Mouse (Mus musculus) neural tube, embryonic 14.5 days (tissue): ENCODE results near the gene Sesn1. TPM values are rescaled to one million over a fixed set of nuclear protein-coding genes. Genes with fewer than 3 reads are reported as not detected.

Source experiments
- ATAC-seq: fragments of 200-750 bp; cut with Nextera tagmentation; 2 replicates; pipeline ENCODE4 v1.8.0; 2017; ENCODE audit warnings: low read depth, mild to moderate bottlenecking, moderate TSS enrichment, moderate library complexity
- H3K27ac ChIP-seq: fragments of 300-500 bp; sonication (generic); 2 replicates; pipeline ENCODE4 v1.5.1; 2014; ENCODE audit warnings: low read depth, mild to moderate bottlenecking, control low read depth, low read length, moderate library complexity, mixed read lengths
- H3K27me3 ChIP-seq: fragments of 300-500 bp; sonication (generic); 2 replicates; pipeline ENCODE4 v1.6.1; 2014; ENCODE audit warnings: low read length; ENCODE audit not compliant: control insufficient read depth, insufficient read depth
- H3K36me3 ChIP-seq: fragments of 300-500 bp; sonication (generic); 2 replicates; pipeline ENCODE4 v1.6.1; 2014; ENCODE audit warnings: low read length, mixed read lengths; ENCODE audit not compliant: control insufficient read depth, insufficient read depth
- H3K4me1 ChIP-seq: fragments of 300-500 bp; sonication (generic); 2 replicates; pipeline ENCODE4 v1.6.1; 2014; ENCODE audit warnings: low read length; ENCODE audit not compliant: control insufficient read depth, insufficient read depth
- H3K4me2 ChIP-seq: fragments of 300-500 bp; sonication (generic); 2 replicates; pipeline ENCODE4 v1.6.1; 2014; ENCODE audit warnings: mild to moderate bottlenecking, low read depth, low read length, control low read depth
- H3K4me3 ChIP-seq: fragments of 300-500 bp; sonication (generic); 2 replicates; pipeline ENCODE4 v1.5.1; 2014; ENCODE audit warnings: low read depth, low read length, control low read depth, mixed read lengths
- H3K9ac ChIP-seq: fragments of 300-500 bp; sonication (generic); replicated peaks from 2 replicates; pipeline ENCODE4 v1.6.1; 2014; ENCODE audit warnings: low read depth, mild to moderate bottlenecking, control low read depth, low read length, mixed read lengths
- H3K9me3 ChIP-seq: fragments of 300-500 bp; sonication (generic); 2 replicates; pipeline ENCODE4 v1.6.1; 2016; ENCODE audit warnings: low read length; ENCODE audit not compliant: control insufficient read depth
- WGBS: fragments of 180-500 bp; shearing (Covaris S2); extraction: QIAGEN DNeasy Blood & Tissue Kit; methylation state at CpG from one replicate; pipeline ENCODE4 v1.1.7; 2014; 5-methylcytosine and 5-hydroxymethylcytosine counted together
- polyA plus RNA-seq: library from polyadenylated mRNA; unstranded; fragments of >200 nt; fragmentation: Nextera tagmentation; extraction: Ambion mirVana; gene quantifications from 2 replicates; pipeline ENCODE4 v1.2.1, GENCODE M21; 2014

Gene Sesn1
- polyA plus RNA-seq, 1 experiment from 2014 or later: 30.6 TPM

DNA sequence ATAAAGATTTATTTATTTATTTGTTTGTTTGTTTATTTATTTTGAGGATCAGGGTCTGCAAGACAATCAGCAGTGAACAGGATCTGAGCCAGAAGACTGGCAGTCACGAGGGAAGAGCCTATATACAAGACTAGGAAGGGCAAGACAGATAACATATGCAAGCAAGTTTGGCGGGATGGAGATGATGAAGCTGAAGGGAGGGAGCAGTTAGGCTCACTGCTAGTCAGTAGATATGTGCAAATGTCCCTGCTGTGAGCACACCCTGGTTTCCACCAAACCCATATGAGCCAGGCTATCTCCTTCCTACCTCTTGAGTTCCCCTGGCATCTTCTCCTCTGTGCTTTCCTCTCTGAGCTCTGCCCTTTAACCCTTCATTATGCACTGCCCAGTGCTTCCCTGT lies 61.8 kb downstream of the Sesn1 start:
- H3K4me1 ChIP-seq: no peaks in the 10 kb centered on the region
- no peaks in the 10 kb centered on the region for H3K9me3 ChIP-seq
- H3K4me2 ChIP-seq: no peak overlapping the region
- H3K9ac ChIP-seq: no peak overlapping the region
- H3K4me3 ChIP-seq: no peak overlapping the region
- WGBS: 81% methylated on average over 2 of the region's 2 CpGs
- no peak overlapping the region for H3K27ac ChIP-seq
- H3K27me3 ChIP-seq: no peaks in the 10 kb centered on the region
- ATAC-seq: no peak
- H3K36me3 ChIP-seq: no peaks in the 10 kb centered on the region

DNA sequence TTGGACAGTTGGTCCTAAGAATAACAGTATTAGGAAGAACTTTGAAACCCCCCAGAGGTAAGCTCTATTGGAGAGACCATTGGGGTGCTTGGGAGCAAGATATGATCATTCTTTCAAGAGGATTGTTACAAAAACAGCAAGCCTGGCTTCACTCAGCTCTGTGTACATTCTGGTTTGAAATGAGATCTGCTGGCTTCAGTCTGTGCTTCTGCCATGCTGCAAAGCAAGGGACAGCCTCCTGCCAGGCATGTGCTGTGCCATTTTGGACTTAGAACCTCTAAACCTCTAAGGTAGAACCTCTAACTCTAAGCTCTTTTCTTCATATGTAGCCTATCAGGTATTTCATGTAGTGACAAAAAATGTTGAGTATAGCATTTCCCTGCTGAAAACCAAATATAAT lies 65.9 kb downstream of the Sesn1 start:
- Histone ChIP-seq H3K27ac (no peak overlapping the region), H3K9me3 (no peaks in the 10 kb centered on the region), H3K4me2 (no peak overlapping the region), H3K36me3 (no peaks in the 10 kb centered on the region), H3K9ac (no peak overlapping the region), H3K4me3 (no peak overlapping the region), H3K4me1 (no peaks in the 10 kb centered on the region), H3K27me3 (no peaks in the 10 kb centered on the region)
- ATAC-seq: no peak

DNA sequence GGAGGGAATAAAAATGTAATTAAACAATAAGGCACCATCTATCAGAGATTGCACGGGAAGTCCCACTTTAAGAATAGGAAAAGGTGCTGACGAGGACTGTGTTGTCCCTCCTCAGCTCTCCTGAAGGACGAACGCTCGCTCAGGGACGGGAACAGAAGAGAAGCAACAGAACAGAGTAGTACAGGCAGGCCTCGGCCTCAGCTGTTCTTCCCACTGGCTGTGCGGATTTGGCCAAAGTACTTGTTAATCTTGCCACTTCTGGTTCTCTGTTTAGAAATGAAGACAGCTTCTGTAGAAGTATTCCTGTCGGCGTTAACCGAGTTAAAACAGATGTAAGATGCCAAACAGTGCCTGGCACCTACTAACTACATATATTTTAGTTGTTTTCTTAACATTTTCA lies 68.6 kb downstream of the Sesn1 start:
- Histone ChIP-seq H3K4me3 (no peak overlapping the region), H3K4me2 (no peak overlapping the region), H3K9me3 (no peaks in the 10 kb centered on the region), H3K9ac (no peak overlapping the region), H3K36me3 (no peaks in the 10 kb centered on the region), H3K27me3 (no peaks in the 10 kb centered on the region), H3K27ac (no peak overlapping the region), H3K4me1 (no peaks in the 10 kb centered on the region)
- no peak for ATAC-seq
- 91% methylated on average over 11 of the region's 11 CpGs for WGBS

DNA sequence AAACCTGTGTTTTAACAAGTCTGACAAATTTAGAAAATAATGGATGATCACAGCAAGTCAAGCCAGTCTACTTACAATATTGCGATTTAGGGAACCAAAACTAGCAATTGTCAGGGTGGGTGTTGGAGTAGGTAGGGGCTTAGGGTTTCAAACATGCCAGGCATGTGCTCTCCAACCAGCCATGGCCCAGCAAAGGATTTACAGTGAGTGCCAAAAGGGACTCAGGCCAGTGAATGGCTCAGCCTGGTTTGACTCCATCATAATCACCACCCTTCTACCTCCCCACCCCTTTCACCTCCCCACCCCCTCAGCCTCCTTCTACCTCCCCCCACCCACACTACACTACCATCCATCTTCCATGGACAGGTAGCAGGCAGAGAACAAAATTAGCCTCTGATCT lies 69.9 kb downstream of the Sesn1 start:
- Histone ChIP-seq H3K4me3 (no peak overlapping the region), H3K27me3 (no peaks in the 10 kb centered on the region), H3K36me3 (no peaks in the 10 kb centered on the region), H3K4me1 (no peaks in the 10 kb centered on the region), H3K4me2 (no peak overlapping the region), H3K9ac (no peak overlapping the region), H3K9me3 (no peaks in the 10 kb centered on the region), H3K27ac (no peak overlapping the region)
- ATAC-seq: no peak
- WGBS: 81% methylated on average over 1 of the region's 1 CpGs

DNA sequence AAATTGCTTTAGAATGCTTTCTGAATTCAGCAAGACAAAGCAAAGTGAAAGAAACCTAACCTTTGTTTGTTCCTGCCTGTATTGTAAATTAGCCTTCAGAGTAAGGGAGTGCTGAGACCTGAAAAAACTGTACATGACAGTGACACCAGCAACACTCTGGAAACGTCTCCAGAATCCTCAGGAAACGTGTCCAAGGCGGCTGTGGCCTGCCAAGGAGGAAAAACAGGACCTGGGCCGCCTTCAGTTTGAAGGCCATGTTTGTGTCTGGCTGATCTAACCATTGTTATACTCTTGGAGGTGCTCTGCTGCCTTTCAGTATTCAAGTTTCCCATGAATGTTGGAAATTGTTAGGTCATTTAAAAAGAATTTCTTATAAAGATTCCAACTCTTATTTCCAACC lies 70.5 kb downstream of the Sesn1 start:
- Histone ChIP-seq H3K9me3 (no peaks in the 10 kb centered on the region), H3K27me3 (no peaks in the 10 kb centered on the region), H3K9ac (no peak overlapping the region), H3K4me3 (no peak overlapping the region), H3K4me1 (no peaks in the 10 kb centered on the region), H3K36me3 (no peaks in the 10 kb centered on the region), H3K4me2 (no peak overlapping the region), H3K27ac (no peak overlapping the region)
- WGBS: 45% methylated on average over 4 of the region's 4 CpGs
- ATAC-seq: no peak

DNA sequence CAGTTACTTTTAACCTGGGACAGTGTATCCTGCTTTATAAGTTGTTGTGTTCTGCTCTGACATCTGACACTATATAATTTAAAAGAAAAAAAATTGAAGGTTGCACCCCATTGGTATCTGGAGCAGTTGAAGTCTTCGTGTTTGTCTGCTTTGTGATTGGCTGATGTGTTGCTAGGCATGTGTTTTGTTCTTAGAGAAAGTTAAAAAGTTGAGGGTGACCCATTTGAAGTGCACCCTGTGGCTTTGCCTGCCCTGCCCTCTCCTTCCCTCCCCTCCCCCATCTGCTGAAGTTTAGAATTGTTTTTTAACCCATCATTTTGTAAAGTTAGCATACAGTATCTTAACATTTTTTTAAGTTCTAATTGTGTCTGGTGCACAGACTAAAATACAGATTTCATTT lies 71.0 kb downstream of the Sesn1 start:
- 8% methylated on average over 1 of the region's 1 CpGs for WGBS
- Histone ChIP-seq H3K4me2 (no peak overlapping the region), H3K4me3 (no peak overlapping the region), H3K27me3 (no peaks in the 10 kb centered on the region), H3K4me1 (no peaks in the 10 kb centered on the region), H3K9me3 (no peaks in the 10 kb centered on the region), H3K9ac (no peak overlapping the region), H3K27ac (no peak overlapping the region), H3K36me3 (no peaks in the 10 kb centered on the region)
- ATAC-seq: no peak

DNA sequence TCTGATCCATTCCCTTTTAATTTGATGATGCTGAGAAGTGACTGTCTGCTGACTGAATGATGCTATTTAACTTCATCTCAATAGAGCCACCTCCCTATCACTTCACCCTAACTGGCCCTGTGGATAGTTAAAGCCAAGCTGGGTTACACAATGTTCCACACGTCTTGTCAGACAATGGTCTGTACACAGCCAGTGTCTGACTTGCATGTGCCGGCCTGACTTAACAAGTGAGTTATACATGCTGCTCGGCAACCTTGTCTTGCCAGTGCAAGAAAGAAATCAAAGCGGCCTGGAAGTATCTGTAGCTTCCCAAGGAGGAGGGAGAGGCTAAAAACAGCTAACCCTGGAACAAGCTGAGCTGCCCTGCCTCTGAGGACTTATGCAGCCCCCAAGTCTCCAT lies 71.7 kb downstream of the Sesn1 start:
- no peaks in the 10 kb centered on the region for H3K9me3 ChIP-seq
- no peak overlapping the region for H3K27ac ChIP-seq
- H3K36me3 ChIP-seq: no peaks in the 10 kb centered on the region
- ATAC-seq: no peak
- H3K4me2 ChIP-seq: no peak overlapping the region
- WGBS: 6% methylated on average over 4 of the region's 4 CpGs
- H3K27me3 ChIP-seq: no peaks in the 10 kb centered on the region
- no peak overlapping the region for H3K9ac ChIP-seq
- no peaks in the 10 kb centered on the region for H3K4me1 ChIP-seq
- H3K4me3 ChIP-seq: no peak overlapping the region

DNA sequence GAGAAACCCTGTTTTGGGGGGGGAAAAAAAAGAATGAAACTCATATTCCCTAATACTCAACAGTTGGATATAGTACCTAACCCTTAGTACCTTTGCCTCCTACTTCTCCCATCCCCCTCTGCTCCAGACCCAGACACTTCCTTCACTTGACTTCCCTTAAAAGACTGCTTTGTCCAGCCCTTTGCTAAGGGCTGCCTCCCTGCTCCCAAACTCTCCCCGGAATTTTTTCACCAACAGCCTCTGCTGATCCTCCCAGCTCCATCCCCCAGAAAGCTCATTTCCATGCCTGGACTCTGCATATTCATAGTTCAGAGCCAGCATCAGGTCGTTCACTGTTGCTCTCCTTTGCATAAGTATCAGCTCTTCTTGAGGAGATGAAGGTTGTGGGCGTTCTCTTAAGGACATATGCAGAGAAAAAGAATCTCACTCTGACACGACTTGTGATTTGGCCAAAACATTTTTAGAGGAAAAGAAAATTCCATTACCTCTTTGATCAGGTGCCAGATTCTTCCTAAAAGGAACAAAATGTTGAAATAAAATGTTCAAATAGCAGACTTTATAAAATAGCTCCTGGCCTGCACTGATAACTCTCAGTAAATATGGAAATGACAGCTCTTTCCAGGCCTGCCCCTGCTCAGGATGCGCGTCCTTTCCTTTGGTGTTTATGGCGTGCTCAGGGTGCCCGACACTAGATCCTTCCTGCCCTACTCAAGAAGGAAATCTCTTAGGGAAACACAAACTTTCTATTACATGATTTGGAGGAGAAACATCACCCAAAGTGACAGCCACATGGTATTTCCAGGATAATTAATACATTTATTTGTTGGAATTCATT lies 74.2 kb downstream of the Sesn1 start:
- 51% methylated on average over 8 of the region's 8 CpGs for WGBS
- H3K36me3 ChIP-seq: no peaks in the 10 kb centered on the region
- no peaks in the 10 kb centered on the region for H3K27me3 ChIP-seq
- no peak overlapping the region for H3K9ac ChIP-seq
- no peaks in the 10 kb centered on the region for H3K9me3 ChIP-seq
- ATAC-seq: no peak
- no peak overlapping the region for H3K4me2 ChIP-seq
- H3K4me1 ChIP-seq: peaks cover 6% of the 10 kb centered on the region; the same call in 1 of the 2 replicates
- no peak overlapping the region for H3K27ac ChIP-seq
- H3K4me3 ChIP-seq: no peak overlapping the region

DNA sequence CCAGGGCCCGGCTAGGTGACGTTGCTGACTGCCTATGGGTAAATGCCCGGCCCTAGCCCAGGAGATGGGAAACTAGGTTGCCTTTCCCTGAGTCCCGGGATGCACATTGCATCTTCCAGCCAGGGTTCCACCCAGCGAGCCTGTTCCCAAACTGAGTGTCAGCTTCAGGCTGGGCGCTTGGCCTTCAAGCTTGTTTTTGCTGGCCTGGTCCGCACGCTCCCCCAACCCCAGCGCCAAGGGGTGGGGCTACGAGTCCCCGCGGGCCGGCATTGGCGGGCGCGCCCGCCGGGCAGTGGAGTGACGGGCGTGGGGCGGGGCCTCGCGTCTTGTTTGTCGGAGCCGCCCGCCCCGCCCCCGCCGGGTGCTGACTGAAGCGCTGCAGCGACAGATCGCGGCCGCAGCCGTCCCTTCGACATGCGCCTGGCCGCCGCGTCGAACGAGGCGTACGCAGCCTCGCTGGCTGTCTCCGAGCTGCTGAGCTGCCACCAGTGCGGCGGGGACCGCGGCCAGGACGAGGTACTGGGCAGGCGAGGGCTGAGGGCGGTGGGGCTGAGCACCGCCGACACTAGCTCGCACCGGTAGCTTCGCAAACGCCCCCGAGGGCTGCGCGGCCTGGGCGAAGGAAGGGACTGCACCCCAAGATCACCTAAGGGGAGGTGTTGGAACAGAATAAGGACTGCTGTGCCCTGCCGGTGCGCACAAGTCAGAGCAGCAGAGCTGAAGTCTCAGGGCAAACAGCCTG lies 77.5 kb downstream of the Sesn1 start:
- Histone ChIP-seq H3K9me3 (no peaks in the 10 kb centered on the region), H3K4me3 (peak overlapping the region; percentile 80), H3K4me1 (peaks cover 9% of the 10 kb centered on the region; the same call in 1 of the 2 replicates), H3K4me2 (peak overlapping the region; percentile 73), H3K27ac (peak overlapping the region; percentile 95), H3K36me3 (no peaks in the 10 kb centered on the region), H3K9ac (peak overlapping the region; percentile 83), H3K27me3 (no peaks in the 10 kb centered on the region)
- WGBS: under 1% methylated on average over 64 of the region's 65 CpGs
- ATAC-seq: peak; percentile 97
